Mouse (Mus musculus) limb, embryonic 12.5 days (tissue): Measurements from ENCODE around the gene Kdsr. TPM values are rescaled to one million over a fixed set of nuclear protein-coding genes. Genes with fewer than 3 reads are reported as not detected.

Experiments
- ATAC-seq: fragments of 200-750 bp; cut with Nextera tagmentation; 2 replicates; pipeline ENCODE4 v1.8.0; 2017; ENCODE audit warnings: low read depth, moderate TSS enrichment; ENCODE audit not compliant: insufficient number of reproducible peaks, insufficient read depth, low FRiP score, low TSS enrichment
- H3K27ac ChIP-seq: fragments of 300-500 bp; sonication (generic); 2 replicates; pipeline ENCODE4 v1.5.1; 2016; ENCODE audit warnings: mild to moderate bottlenecking, moderate library complexity
- H3K27me3 ChIP-seq: fragments of 300-500 bp; sonication (generic); 2 replicates; pipeline ENCODE4 v1.6.1; 2016; ENCODE audit warnings: mild to moderate bottlenecking, moderate library complexity
- H3K36me3 ChIP-seq: fragments of 300-500 bp; sonication (generic); 2 replicates; pipeline ENCODE4 v1.6.1; 2016; ENCODE audit warnings: mild to moderate bottlenecking, moderate library complexity
- H3K4me1 ChIP-seq: fragments of 300-500 bp; sonication (generic); replicated peaks from 2 replicates; pipeline ENCODE4 v1.6.1; 2016
- H3K4me2 ChIP-seq: fragments of 300-500 bp; sonication (generic); 2 replicates; pipeline ENCODE4 v1.6.1; 2016; ENCODE audit warnings: mild to moderate bottlenecking, moderate library complexity
- H3K4me3 ChIP-seq: fragments of 300-500 bp; sonication (generic); replicated peaks from 2 replicates; pipeline ENCODE4 v1.5.1; 2016; ENCODE audit warnings: mild to moderate bottlenecking
- H3K9ac ChIP-seq: fragments of 300-500 bp; sonication (generic); replicated peaks from 2 replicates; pipeline ENCODE4 v1.6.1; 2016; ENCODE audit warnings: mild to moderate bottlenecking, moderate library complexity
- H3K9me3 ChIP-seq: fragments of 300-500 bp; sonication (generic); 2 replicates; pipeline ENCODE4 v1.6.1; 2016; ENCODE audit warnings: mild to moderate bottlenecking, moderate library complexity
- WGBS: fragments of 180-500 bp; shearing (Covaris S2); methylation state at CpG from one replicate; pipeline ENCODE4 v1.1.7; 2016; 5-methylcytosine and 5-hydroxymethylcytosine counted together
- polyA plus RNA-seq: library from polyadenylated mRNA; unstranded; fragments of >200 nt; fragmentation: Nextera tagmentation; extraction: Ambion mirVana; gene quantifications from 2 replicates; pipeline ENCODE4 v1.2.1, GENCODE M21; 2016

The Kdsr gene
- polyA plus RNA-seq, 1 experiment from 2014 or later: 13.0 TPM

GRCm38 (mm10) chr1:106764846-106765245 is 5.3 kb upstream of the Kdsr start:
- WGBS: 94% methylated on average over 2 of the region's 2 CpGs
- Histone ChIP-seq H3K4me3 (no peak overlapping the region), H3K4me2 (no peak overlapping the region), H3K4me1 (no peaks in the 10 kb centered on the region), H3K27ac (no peak overlapping the region), H3K27me3 (no peaks in the 10 kb centered on the region), H3K9ac (no peak overlapping the region), H3K36me3 (peaks cover 52% of the 10 kb centered on the region), H3K9me3 (no peaks in the 10 kb centered on the region)
- no peak for ATAC-seq

- Histone ChIP-seq H3K27ac (no peak overlapping the region), H3K4me3 (no peak overlapping the region), H3K36me3 (peaks cover 49% of the 10 kb centered on the region), H3K4me2 (no peak overlapping the region), H3K9ac (no peak overlapping the region), H3K27me3 (no peaks in the 10 kb centered on the region), H3K9me3 (no peaks in the 10 kb centered on the region), H3K4me1 (no peaks in the 10 kb centered on the region)
- 98% methylated on average over 3 of the region's 3 CpGs for WGBS
- ATAC-seq: no peak
These were observed 4.8 kb upstream of the Kdsr start for GRCm38 (mm10) chr1:106764281-106764680.

- Histone ChIP-seq H3K27ac (no peak overlapping the region), H3K4me1 (peaks cover 13% of the 10 kb centered on the region), H3K9me3 (no peaks in the 10 kb centered on the region), H3K4me3 (no peak overlapping the region), H3K27me3 (no peaks in the 10 kb centered on the region), H3K36me3 (peaks cover 19% of the 10 kb centered on the region), H3K4me2 (no peak overlapping the region), H3K9ac (no peak overlapping the region)
- no peak for ATAC-seq
- 91% methylated on average over 3 of the region's 3 CpGs for WGBS
These were observed 1.2 kb upstream of the Kdsr start for GRCm38 (mm10) chr1:106760750-106761149.

- 3% methylated on average over 34 of the region's 34 CpGs for WGBS
- H3K4me2 ChIP-seq: peak overlapping the region; percentile 96
- peak overlapping the region; percentile 67 for H3K9ac ChIP-seq
- peak; percentile 76 for ATAC-seq
- no peaks in the 10 kb centered on the region for H3K9me3 ChIP-seq
- peaks cover 13% of the 10 kb centered on the region for H3K4me1 ChIP-seq
- peaks cover 9% of the 10 kb centered on the region for H3K36me3 ChIP-seq
- peak overlapping the region; percentile 83 for H3K27ac ChIP-seq
- H3K27me3 ChIP-seq: no peaks in the 10 kb centered on the region
- H3K4me3 ChIP-seq: peak overlapping the region; percentile 76
These were observed 574 bp downstream of the Kdsr start for GRCm38 (mm10) chr1:106758734-106759571.

- 81% methylated on average over 4 of the region's 4 CpGs for WGBS
- H3K4me2 ChIP-seq: no peak overlapping the region
- no peak overlapping the region for H3K27ac ChIP-seq
- peaks cover 13% of the 10 kb centered on the region for H3K4me1 ChIP-seq
- peaks cover 8% of the 10 kb centered on the region; the same call in 1 of the 2 replicates for H3K36me3 ChIP-seq
- H3K4me3 ChIP-seq: no peak overlapping the region
- no peak for ATAC-seq
- no peaks in the 10 kb centered on the region for H3K27me3 ChIP-seq
- H3K9ac ChIP-seq: no peak overlapping the region
- H3K9me3 ChIP-seq: no peaks in the 10 kb centered on the region
These were observed 2.9 kb downstream of the Kdsr start for GRCm38 (mm10) chr1:106756633-106757032.

- Histone ChIP-seq H3K4me1 (no peaks in the 10 kb centered on the region), H3K4me2 (no peak overlapping the region), H3K27me3 (no peaks in the 10 kb centered on the region), H3K9ac (no peak overlapping the region), H3K36me3 (peaks cover 15% of the 10 kb centered on the region), H3K4me3 (no peak overlapping the region), H3K9me3 (no peaks in the 10 kb centered on the region), H3K27ac (no peak overlapping the region)
- WGBS: 95% methylated on average over 5 of the region's 5 CpGs
- no peak for ATAC-seq
These were observed 7.5 kb downstream of the Kdsr start for GRCm38 (mm10) chr1:106752013-106752412.

- H3K4me2 ChIP-seq: no peak overlapping the region
- H3K4me3 ChIP-seq: no peak overlapping the region
- WGBS: 85% methylated on average over 1 of the region's 1 CpGs
- no peak for ATAC-seq
- H3K9me3 ChIP-seq: no peaks in the 10 kb centered on the region
- H3K4me1 ChIP-seq: no peaks in the 10 kb centered on the region
- no peak overlapping the region for H3K27ac ChIP-seq
- no peak overlapping the region for H3K9ac ChIP-seq
- no peaks in the 10 kb centered on the region for H3K27me3 ChIP-seq
- peaks cover 28% of the 10 kb centered on the region for H3K36me3 ChIP-seq
These were observed 8.9 kb downstream of the Kdsr start for GRCm38 (mm10) chr1:106750656-106751055.

GRCm38 (mm10) chr1:106748555-106749315 is 10.8 kb downstream of the Kdsr start:
- ATAC-seq: no peak
- WGBS: 88% methylated on average over 6 of the region's 6 CpGs
- Histone ChIP-seq H3K27me3 (no peaks in the 10 kb centered on the region), H3K9me3 (no peaks in the 10 kb centered on the region), H3K27ac (no peak overlapping the region), H3K4me2 (no peak overlapping the region), H3K9ac (no peak overlapping the region), H3K4me3 (no peak overlapping the region), H3K4me1 (no peaks in the 10 kb centered on the region), H3K36me3 (peaks cover 24% of the 10 kb centered on the region)

- 67% methylated on average over 6 of the region's 6 CpGs for WGBS
- H3K36me3 ChIP-seq: peaks cover 46% of the 10 kb centered on the region
These were observed 16.5 kb downstream of the Kdsr start for GRCm38 (mm10) chr1:106742980-106743379.

GRCm38 (mm10) chr1:106740735-106741134 is 18.8 kb downstream of the Kdsr start:
- WGBS: 89% methylated on average over 4 of the region's 4 CpGs
- H3K9ac ChIP-seq: no peak overlapping the region
- no peak for ATAC-seq
- no peaks in the 10 kb centered on the region for H3K4me1 ChIP-seq
- no peaks in the 10 kb centered on the region for H3K27me3 ChIP-seq
- H3K27ac ChIP-seq: no peak overlapping the region
- H3K9me3 ChIP-seq: no peaks in the 10 kb centered on the region
- H3K4me3 ChIP-seq: no peak overlapping the region
- peaks cover 26% of the 10 kb centered on the region; the same call in 1 of the 2 replicates for H3K36me3 ChIP-seq
- H3K4me2 ChIP-seq: no peak overlapping the region

More at GRCm38 (mm10) chr1:106742980-106743379, 16.5 kb downstream of the Kdsr start:
- H3K9ac ChIP-seq: no peak overlapping the region
- H3K27me3 ChIP-seq: no peaks in the 10 kb centered on the region
- H3K4me1 ChIP-seq: no peaks in the 10 kb centered on the region
- no peaks in the 10 kb centered on the region for H3K9me3 ChIP-seq
- H3K4me2 ChIP-seq: no peak overlapping the region
- no peak for ATAC-seq
- H3K27ac ChIP-seq: no peak overlapping the region
- no peak overlapping the region for H3K4me3 ChIP-seq

- Histone ChIP-seq H3K27me3 (no peaks in the 10 kb centered on the region), H3K27ac (no peak overlapping the region), H3K9ac (no peak overlapping the region), H3K4me1 (no peaks in the 10 kb centered on the region), H3K9me3 (no peaks in the 10 kb centered on the region), H3K4me2 (no peak overlapping the region), H3K36me3 (peaks cover 26% of the 10 kb centered on the region; the same call in 1 of the 2 replicates), H3K4me3 (no peak overlapping the region)
- no peak for ATAC-seq
- WGBS: 89% methylated on average over 5 of the region's 5 CpGs
These were observed 19.7 kb downstream of the Kdsr start for GRCm38 (mm10) chr1:106739810-106740209.
